Mouse (Mus musculus): ENCODE measurements around the gene Efhd1.

Efhd1 gene

DNA sequence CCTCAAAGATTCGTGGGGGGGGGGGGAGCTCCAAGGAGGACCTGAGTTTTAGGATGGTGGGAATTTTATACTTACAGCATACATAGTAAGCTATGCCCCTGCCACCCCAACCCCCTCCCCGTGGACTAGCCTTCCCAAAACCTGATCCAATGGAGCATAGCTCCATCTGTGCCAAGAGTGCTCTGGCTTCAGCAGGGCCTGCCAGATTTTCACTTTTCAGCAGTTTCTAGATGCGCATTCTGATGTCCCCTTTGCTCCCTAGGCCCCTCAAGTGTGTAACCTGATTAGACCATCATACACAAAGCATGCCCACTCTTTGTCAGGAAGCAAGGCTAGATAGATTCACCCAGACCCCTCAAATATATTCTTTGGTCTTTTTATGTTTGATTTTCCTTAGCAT is 6.0 kb downstream of the Efhd1 start:
- DNase-seq (ENCODE audit: low spot score in 2 of 2) = no peak

DNA sequence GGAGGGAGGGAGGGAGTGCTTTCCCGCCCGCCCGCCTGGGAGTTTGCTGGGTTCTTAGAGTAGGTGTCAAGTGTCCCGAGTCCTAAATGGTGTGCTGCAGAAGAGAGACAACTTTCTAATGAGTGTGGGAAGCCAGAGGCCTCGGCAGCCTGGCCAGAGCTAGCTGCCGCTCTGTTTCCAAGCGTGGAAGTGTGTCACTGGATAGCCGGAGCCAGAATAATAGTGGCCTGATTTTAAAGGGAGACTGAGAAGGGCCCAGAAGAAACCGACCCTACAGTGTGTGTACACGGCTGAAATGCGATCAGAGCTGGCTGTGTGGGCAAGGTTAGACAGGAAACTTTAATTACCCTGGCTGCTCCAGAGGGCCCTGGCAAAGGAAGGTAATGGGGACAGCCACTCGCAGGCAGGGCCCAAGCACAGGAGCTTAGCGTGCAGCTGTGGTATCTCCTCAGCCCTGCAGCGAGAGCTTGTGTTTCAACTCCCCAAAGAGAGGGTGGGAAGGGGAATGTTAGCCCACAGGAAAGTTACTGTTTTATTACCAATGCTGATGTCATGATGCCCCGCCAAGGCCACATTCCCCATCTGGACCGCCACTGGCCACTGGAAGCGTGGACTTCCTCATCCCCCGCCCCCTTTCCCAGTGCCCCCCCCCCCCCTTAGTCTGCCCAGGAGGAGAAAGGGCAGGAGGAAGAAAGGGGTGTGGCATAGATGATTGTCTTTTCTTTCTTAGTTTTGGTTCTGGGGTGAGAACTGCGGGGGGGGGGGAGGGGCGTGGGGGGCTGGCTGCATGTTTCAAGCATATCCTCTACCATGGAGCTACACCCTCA is 6.7 kb downstream of the Efhd1 start:
- no peak for DNase-seq (ENCODE audit: low spot score in 2 of 2)

GRCm38 (mm10) chr1:87271596-87271995 is 7.4 kb downstream of the Efhd1 start:
- DNase-seq (ENCODE audit: low spot score in 2 of 2) = no peak

DNA sequence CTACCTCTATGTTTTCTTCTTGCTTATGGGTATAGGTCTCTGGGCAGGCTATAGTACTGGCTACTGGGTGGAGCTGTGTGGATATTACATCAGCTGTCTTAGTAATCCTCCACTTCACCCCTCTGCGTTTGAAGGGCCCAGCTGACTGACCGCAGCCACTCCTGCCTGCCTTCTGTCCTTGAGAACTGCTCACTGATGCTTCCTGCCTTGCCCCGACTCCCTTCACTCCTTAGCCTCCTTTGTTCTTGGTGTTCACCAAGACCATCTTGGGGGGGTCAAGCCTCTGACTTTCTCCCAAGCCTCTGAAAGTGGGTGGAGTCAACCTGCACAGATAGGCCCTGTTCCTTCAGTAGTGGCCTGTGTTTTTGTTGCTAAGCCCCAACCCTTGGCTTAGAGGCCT is 8.3 kb downstream of the Efhd1 start:
- no peak for DNase-seq (ENCODE audit: low spot score in 2 of 2)

DNA sequence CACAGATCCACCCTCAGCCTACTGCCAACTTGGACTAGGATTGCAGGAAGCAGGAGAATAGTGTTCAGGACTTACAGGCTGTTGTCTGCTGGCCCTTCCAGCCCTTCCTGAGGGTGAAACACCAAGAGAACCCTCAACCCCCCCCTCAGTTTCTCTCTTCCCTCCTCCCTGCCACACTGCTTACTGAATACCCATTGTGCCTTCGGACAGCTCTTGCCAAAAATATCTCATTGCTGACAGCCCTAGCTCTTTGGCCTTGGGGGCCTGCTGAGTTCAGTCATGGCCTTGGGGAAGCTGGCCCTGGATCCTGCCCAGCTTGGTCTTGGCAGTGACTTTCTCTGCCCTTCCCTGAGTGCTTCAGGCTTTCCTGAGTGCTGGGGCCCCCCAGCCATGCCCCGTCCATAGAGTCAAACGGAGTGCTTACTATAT is 9.4 kb downstream of the Efhd1 start:
- DNase-seq (ENCODE audit: low spot score in 2 of 2) = no peak

DNA sequence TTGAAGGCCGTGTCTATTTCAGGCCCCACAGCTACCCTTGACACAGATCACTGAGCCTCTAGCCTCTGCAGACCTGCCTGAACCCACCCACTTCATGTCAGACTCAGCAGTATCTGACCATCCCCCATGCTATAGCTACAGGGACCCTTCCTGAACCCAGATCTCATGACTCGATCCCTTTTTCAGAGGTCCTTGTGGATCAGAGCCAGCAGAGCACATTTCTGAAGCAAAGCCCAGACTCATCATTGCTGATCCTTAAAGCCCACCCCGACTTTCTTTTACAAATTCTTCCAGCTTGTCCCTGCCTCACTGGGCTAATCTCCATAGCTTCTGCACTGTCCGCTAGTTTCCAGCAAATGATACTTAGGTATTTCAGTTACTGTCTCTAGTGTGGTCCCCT is 10.0 kb downstream of the Efhd1 start:
- DNase-seq (ENCODE audit: low spot score in 2 of 2) = no peak

DNA sequence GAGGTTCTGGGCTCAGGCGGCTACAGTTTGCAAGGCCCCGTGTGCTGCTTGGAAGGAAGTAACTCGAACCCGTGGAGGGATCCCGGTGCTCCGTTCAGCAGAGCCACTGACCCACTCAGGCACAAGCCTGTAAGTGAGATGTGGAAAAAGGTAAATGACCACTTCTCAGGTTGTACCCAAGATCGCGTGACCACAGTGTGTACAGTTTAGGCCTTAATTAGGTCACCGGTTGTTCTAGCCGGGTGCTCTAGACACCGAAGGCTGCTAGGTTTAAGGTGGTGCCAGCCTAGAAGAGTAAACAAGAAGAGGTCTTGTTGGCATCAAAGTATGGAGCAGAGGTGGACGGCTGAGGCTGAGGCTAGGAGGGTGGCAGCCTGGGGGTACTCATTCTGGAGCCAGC is 11.0 kb downstream of the Efhd1 start:
- no peak for DNase-seq (ENCODE audit: low spot score in 2 of 2)

- DNase-seq (ENCODE audit: low spot score in 2 of 2) = no peak
These were observed 11.9 kb downstream of the Efhd1 start for GRCm38 (mm10) chr1:87276056-87276455.

DNA sequence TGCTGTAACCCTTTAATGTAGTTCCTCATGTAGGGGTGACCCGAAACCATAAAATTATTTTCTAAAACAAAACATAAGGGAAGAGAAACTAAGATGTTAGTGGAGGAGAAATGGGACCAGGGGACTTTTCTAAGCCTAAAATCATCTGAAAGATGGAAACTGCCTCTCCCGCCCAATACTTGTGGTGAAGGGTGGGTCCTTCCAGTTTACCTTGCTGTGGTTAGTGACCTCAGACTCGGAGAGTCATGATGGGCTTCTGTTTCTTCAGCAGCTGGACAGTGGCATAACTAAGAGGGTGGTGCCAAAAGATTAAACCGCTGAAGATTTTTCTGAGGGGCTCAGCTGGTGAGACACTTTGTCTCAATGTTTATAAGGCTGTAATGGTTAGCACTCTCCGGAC is 16.1 kb downstream of the Efhd1 start:
- DNase-seq (ENCODE audit: low spot score in 2 of 2) = no peak

- no peak for DNase-seq (ENCODE audit: low spot score in 2 of 2)
These were observed 17.6 kb downstream of the Efhd1 start for GRCm38 (mm10) chr1:87281599-87282412.

GRCm38 (mm10) chr1:87282413-87282788 is 18.2 kb downstream of the Efhd1 start:
- no peak for DNase-seq (ENCODE audit: low spot score in 2 of 2)

GRCm38 (mm10) chr1:87283410-87283960 is 19.3 kb downstream of the Efhd1 start:
- DNase-seq (ENCODE audit: low spot score in 2 of 2) = no peak

- DNase-seq (ENCODE audit: low spot score in 2 of 2) = no peak
These were observed 22.9 kb downstream of the Efhd1 start for GRCm38 (mm10) chr1:87287105-87287504.

DNA sequence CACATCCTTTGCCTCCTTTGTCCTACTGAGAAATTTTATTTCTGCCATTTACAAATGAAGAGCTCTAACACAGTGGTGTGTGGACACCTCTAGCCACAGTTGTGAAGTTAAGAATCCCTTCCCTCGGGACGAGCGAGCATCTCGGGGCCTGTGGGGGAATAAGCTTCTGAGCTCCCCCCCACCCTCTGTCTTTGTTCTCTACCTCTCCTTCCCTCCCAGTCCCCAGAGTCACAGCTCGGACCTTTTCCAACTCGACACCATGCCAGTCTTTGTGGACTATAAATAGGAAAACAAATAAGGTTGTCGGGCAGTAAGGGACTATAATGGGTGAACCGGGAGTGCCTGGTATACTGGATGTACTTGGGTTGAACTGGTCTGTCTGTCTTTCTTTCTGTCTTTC is 27.3 kb downstream of the Efhd1 start:
- DNase-seq (ENCODE audit: low spot score in 2 of 2) = no peak

GRCm38 (mm10) chr1:87292420-87293190 is 28.4 kb downstream of the Efhd1 start:
- no peak for DNase-seq (ENCODE audit: low spot score in 2 of 2)

GRCm38 (mm10) chr1:87294063-87294710 is 30.0 kb downstream of the Efhd1 start:
- no peak for DNase-seq (ENCODE audit: low spot score in 2 of 2)

- no peak for DNase-seq (ENCODE audit: low spot score in 2 of 2)
These were observed 30.8 kb downstream of the Efhd1 start for GRCm38 (mm10) chr1:87294951-87295350.

DNA sequence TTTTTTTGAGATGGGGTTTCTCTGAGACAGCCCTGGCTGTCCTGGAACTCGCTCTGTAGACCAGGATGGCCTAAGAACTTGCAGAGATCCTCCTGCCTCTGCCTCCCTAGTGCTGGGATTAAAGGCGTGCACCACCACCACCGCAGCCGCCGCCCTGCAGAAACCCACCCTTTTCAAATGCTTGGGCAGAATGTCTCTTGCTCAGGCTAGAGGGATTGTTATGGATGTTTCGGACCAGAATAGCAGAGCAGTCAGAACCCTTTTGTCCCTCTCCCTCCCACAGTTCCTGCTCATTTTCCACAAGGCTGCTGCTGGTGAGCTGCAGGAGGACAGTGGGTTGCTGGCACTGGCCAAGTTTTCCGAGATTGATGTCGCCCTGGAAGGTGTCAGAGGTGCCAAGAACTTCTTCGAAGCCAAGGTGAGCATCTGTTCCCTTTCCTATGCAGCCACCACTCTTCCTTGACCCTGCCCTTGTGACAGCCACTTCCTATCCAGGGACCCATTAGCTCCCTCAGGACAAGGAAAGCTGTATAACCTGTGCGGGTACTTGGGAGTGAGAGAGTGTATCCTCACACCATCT is 33.3 kb downstream of the Efhd1 start:
- DNase-seq (ENCODE audit: low spot score in 2 of 2) = no peak

DNA sequence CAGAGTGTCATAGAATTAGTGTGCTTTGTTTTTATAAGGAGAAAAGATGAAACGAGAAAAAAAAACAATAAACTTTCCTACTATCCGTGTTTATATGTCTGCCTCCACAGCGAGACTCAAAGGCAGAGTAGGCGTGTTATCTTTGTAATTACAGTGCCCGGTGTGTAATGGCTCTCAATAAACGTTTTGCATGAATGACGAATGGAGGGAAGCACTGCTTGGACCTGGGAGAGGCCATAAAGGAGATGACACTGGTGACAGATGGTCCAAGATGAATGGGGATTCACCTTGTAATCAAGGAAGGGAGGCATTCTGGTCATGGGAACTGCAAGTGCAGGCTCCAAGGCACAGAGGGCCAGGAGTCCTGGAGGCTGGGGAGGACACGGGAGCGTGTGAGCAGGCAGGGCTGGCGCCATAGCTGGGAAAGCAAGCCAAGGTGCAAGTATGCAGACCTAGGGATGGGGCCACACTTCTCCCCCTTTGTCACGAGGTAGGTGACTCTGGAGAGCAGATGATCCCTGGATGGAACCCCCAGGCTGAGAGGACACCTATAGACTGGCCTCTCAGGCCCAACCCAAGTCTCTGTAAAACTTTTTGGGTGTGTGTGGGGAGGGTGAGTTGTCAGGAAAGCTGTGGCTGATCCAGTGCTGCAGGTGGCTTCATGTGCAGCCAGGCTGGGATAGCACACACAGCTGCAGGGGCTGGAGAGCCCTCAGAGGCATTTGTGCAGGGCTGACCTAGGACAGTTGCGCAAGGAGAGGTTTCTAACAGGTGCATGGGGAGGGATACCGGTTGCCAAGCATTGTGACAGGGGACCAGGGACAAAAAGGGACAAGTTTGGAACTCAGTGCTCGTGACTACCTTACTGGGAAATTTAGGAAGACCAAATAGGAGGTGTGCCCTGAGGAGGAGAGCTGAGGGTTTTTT is 36.5 kb downstream of the Efhd1 start:
- DNase-seq (ENCODE audit: low spot score in 2 of 2) = no peak

GRCm38 (mm10) chr1:87301971-87302370 is 37.8 kb downstream of the Efhd1 start:
- DNase-seq (ENCODE audit: low spot score in 2 of 2) = no peak
